Mouse (Mus musculus): ENCODE measurements around the gene Aen.
A peak's percentile ranks its signal among the peaks of the same experiment; 100 is the strongest.

DNA sequence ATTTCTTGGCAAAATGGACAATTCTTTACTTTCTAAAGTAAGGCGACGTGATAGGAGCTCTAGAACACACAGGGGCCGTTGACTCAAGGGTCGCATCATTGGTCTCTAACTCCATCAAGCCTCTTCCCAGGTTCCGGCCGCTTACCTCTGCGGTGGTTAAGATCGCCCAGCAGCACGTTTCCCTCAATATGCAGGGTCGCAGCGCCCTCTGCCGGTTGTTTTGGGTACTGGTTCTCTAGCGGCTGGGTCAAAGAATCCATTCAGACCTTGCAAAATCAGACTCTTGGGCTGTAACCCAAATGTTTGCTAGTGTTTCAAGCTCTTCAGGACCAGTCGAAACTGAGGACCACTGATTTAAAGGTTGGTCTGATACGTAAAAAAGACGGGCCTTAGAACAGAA lies 5.0 kb upstream of the Aen start:
- TF ChIP-seq CTCF (IDR thresholded peaks at IDR 0.05; ENCODE audit: control insufficient read depth, insufficient read depth, insufficient read length) (peak; percentile 75), CEBPB (IDR thresholded peaks at IDR 0.05; ENCODE audit: low read depth) (no peak)
